Mouse (Mus musculus) kidney, postnatal 4 days (tissue): Measurements from ENCODE around the gene Gm48551.

Experiments used
- DNase-seq, 2 experiments: peaks; one replicate each; pipeline ENCODE4 v3.0.0; 2021; ENCODE audit warnings: mixed read lengths in 2 of 2

The Gm48551 gene

GRCm38 (mm10) chr10:81406504-81407440 lies 22.5 kb downstream of the Gm48551 start:
- peak in 1 of 2 experiments; percentile 10 for DNase-seq

DNA sequence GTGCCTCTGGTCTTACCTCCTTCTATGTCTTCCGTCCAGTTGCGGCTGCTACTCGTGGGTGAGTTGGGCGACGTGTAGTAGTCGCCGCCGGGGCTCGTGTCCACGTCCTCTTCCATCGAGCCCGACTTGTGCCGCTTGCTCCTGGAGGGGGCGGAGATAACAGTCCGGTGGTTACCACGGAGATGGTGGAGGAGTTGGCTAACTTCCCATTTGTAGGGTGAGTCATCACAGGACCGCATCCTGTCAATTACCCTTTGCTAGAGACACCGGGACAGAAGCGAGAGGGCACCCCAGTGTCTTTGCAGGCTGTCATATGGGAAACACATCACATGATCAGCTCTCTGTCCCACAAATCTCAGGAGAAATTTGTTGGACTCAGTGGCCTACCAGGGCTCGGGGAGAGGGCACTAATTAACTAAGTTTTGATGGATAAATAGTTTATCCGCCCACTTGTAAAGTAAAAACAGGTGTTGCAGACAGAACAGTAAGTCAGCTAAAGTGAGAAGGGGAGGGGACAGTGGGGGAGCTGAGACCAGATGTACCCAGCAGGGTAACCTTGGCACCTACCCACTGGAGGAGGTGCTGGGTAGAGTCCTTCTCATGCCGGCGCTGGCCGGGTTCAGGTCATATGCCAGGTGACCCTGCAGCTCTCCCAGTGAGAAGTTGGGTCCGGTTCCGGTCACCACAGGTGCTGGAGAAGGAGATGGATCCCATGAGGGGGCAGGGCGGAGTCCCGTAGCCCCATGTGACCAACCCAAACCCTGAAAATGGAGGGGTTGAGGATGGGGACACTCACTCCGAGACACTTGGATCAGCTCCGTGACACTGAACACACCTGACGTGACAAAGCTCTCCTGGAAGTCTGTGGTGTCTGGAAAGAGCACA lies 23.5 kb downstream of the Gm48551 start:
- peak; percentile 69 to 81 for DNase-seq

GRCm38 (mm10) chr10:81408424-81408729 lies 24.1 kb downstream of the Gm48551 start:
- DNase-seq: peak in 1 of 2 experiments; percentile 15

GRCm38 (mm10) chr10:81408871-81409291 lies 24.6 kb downstream of the Gm48551 start:
- peak; percentile 89 to 94 for DNase-seq

GRCm38 (mm10) chr10:81409330-81409729 lies 25.1 kb downstream of the Gm48551 start:
- DNase-seq: no peak

GRCm38 (mm10) chr10:81410350-81410749 lies 26.1 kb downstream of the Gm48551 start:
- DNase-seq: peak in 1 of 2 experiments; percentile 33

- peak; percentile 57 to 70 for DNase-seq
Measured at GRCm38 (mm10) chr10:81410981-81411380, 26.7 kb downstream of the Gm48551 start.

GRCm38 (mm10) chr10:81411471-81412400 lies 27.5 kb downstream of the Gm48551 start:
- peak; percentile 77 to 86 for DNase-seq

DNA sequence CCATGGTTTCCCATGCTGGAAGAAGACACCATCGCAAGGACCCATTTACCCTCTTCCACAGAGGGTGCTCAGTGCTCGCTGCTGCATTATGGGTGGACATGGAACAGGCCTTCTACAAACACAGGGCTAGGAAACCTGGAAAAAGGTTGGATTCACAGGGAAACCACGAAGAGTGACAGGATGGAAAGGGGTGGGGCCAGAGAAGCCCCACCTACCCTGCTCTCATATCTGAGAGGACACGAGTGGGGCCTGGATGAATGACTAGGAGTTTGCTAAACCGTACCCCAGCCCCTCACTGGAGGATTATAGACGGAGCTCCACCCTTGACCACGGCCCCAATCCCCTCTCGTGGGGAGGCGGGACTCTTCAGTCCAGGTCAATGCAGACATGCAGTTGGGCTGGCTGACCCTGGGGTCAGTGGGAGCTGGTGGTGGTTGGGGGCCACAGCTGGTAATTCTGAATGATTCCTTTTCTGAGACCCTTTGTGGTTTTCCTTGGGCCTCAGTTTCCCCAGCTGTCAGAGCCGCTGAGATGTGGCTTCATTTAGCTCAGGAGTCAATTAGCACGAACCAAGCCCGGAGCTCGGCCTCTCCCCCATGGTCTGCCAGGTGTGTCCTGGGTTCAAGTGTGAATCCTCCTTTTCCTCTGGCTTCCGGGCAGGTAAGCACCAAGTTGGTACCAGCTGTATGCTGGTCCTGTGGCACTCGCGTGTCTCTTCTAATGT lies 28.5 kb downstream of the Gm48551 start:
- DNase-seq: peak in 1 of 2 experiments; percentile 31

- DNase-seq: peak; percentile 90 to 93
Measured at GRCm38 (mm10) chr10:81413310-81414261, 29.3 kb downstream of the Gm48551 start.

GRCm38 (mm10) chr10:81414682-81415081 lies 30.4 kb downstream of the Gm48551 start:
- peak in 1 of 2 experiments; percentile 74 for DNase-seq

DNA sequence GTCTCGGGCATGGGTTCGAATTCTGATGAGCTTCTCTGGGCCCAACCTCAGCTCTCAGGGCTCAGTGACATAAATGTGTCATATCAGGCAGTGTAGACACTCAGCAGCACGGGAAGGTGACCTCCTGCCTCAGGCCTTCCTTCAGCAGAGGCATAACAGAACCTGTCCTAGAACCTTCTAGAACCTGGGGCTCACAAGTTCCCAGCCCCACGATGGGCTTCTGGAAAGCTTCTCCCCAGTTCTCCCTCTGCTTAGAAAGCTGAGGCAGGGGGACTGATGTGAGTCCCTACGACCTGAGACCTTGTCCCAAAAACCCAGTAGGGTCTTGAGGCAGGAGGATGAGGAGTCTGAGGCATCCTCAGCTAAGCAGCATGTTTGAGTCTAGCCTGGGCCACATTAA lies 30.9 kb downstream of the Gm48551 start:
- DNase-seq: no peak

DNA sequence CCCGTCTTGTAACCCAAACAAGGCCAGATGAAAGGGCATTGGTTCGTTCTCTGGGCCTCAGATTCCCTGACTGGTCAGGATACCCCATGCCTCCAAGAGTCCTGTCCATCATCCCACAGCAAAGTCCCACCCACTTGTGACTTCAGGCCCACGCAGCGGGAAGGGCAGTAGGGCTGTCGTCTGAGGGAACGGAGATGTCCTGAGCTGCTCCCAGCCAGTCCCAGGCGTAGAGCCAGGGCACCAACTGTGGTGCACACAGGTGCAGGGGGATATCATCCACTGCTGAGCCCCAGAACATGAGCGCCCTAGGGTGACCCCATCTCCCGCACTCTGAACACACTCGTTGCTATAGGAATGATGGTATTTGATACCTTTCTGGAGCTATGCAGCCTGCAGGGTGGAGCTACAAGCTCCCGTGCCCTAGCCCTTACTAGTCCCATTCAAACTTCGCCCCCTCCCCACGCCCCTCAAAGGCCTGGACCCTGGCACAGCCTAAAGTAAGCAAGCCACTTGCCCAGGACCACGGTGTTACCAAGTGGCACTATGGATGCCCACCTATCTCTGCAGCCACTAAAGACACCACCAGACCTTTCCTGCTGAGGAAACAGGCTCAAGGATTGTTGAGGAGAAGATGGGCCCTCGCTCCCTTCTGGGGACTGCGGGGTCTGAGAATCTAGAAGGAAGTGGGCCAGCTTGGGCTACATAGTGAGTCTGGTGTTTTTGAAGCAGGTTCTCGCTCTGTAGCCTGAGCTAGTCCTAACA lies 31.5 kb downstream of the Gm48551 start:
- no peak for DNase-seq

DNA sequence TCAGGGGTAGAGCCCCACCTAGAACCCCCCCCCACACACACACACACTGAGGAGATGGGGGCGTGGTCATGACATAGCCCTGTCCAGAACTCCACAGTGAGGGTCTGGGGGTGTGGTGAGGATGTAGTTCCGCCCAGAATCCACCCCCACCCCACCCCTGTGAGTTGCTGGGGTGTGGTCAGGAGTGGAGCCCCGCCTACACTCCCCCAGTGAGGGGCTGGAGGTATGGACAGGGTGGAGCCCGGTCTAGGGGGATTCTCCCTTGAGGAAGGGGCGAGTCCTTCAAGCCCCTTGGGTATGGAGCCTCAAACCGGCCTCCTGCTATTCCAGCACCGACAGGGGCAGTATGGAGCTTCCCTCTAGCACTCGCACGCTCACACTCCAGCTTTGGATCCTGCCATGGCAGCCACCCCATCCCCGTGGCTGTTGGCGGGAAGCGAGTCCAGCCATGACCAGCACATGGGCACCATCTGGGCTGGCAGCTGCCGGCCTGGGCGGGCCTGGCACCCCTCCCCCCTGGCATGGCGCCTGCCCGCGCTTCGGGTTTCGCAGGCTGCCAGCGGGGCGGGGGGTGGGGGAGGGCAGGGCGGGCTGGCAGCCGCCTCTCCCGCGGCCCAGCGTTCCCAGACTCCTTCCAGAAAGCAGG lies 32.4 kb downstream of the Gm48551 start:
- DNase-seq: peak; percentile 82 to 89

GRCm38 (mm10) chr10:81417227-81418215 lies 33.3 kb downstream of the Gm48551 start:
- peak in 1 of 2 experiments; percentile 6 for DNase-seq

DNA sequence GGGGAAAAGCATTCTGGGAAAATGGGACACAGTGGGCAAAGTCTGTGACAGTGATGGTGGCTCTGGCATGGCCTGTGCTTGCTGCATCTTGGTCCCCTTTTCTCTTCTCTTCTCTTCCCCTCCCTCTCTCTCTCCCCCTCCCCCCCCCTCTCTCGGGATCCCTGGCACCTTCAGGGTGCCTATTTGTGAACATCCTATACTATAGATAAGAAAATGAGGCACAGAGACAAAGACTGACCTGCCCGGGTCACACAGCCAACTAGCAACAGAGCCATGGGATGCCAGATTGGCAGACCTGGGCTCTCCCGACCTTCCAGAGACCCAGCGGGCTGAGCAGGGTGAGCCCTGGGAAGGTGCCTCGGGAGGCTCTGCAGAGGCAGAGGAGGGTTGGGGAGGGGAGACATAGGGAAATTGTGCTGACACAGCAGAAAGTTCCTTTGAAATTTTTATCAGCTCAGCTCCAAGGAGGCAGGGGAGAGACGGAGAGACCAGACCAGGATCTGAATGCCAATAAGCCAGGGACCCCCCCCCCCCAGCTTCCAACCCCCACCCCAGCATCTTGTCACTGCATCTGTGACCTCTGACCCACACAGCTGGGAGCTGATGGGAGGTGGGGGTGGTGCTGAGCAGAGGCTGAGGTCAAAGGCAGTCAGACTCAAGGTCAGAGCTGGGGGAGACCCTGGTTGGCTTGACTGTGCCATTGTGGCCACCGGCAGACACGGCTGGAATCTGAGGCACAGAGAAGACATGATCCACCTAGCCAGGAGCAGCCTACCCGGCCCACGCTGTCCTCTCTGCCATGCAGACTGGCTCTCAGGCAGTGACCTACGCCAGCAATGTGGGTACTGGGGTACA lies 34.2 kb downstream of the Gm48551 start:
- peak; percentile 0 to 6 for DNase-seq
